Mouse (Mus musculus) small intestine, adult 2 months (tissue): ENCODE data around the gene Lpcat3. TPM values are rescaled to one million over a fixed set of nuclear protein-coding genes. Genes with fewer than 3 reads are reported as not detected.

Experiments
- H3K27ac ChIP-seq: fragments of 200-500 bp; 2 replicates; pipeline ENCODE4 v1.5.1; 2012; ENCODE audit warnings: low read depth, low read length, control low read depth, inconsistent platforms; ENCODE audit not compliant: insufficient read depth
- H3K27me3 ChIP-seq: fragments of 200-500 bp; 2 replicates; pipeline ENCODE4 v1.6.1; 2012; ENCODE audit warnings: mild to moderate bottlenecking, moderate library complexity, low read length, inconsistent platforms; ENCODE audit not compliant: control insufficient read depth, insufficient read depth
- H3K36me3 ChIP-seq: fragments of 200-500 bp; 2 replicates; pipeline ENCODE4 v1.6.1; 2012; ENCODE audit warnings: mild to moderate bottlenecking, low read length, control low read depth, inconsistent platforms; ENCODE audit not compliant: control insufficient read depth, insufficient read depth
- H3K4me1 ChIP-seq: fragments of 200-500 bp; 2 replicates; pipeline ENCODE4 v1.6.1; 2012; ENCODE audit warnings: low read length, inconsistent platforms, mixed read lengths; ENCODE audit not compliant: control insufficient read depth, insufficient read depth, insufficient read length
- H3K4me3 ChIP-seq: fragments of 200-500 bp; 2 replicates; pipeline ENCODE4 v1.5.1; 2012; ENCODE audit warnings: low read depth, mild to moderate bottlenecking, control low read depth, inconsistent platforms, low read length, moderate library complexity
- CTCF ChIP-seq: fragments of 200-500 bp; IDR thresholded peaks from 2 replicates; pipeline ENCODE4 v1.5.1; 2012; ENCODE audit warnings: low read depth, mild to moderate bottlenecking, control low read depth, inconsistent platforms, low read length, moderate library complexity, mixed read lengths; ENCODE audit not compliant: insufficient replicate concordance, insufficient read length; ENCODE audit errors: extremely low read depth
- POLR2A ChIP-seq: fragments of 200-500 bp; IDR thresholded peaks from 2 replicates; pipeline ENCODE4 v1.6.1; 2012; ENCODE audit warnings: low read depth, mild to moderate bottlenecking, control low read depth, inconsistent platforms, low read length, moderate library complexity
- WGBS: fragments of 180-500 bp; shearing (Covaris S2); methylation state at CpG from one replicate; pipeline ENCODE4 v1.1.7; 2018; 5-methylcytosine and 5-hydroxymethylcytosine counted together
- polyA plus RNA-seq: library from polyadenylated mRNA; depleted of rRNA; stranded (reverse); fragments of >200 nt; gene quantifications from 2 replicates; pipeline ENCODE4 v1.2.3, GENCODE M21; 2012; rRNA removed

Gene Lpcat3
- polyA plus RNA-seq, 1 experiment: 323 TPM

- Histone ChIP-seq H3K4me3 (peak overlapping the region; percentile 76), H3K27ac (peak overlapping the region; percentile 63), H3K4me1 (peaks cover 13% of the 10 kb centered on the region), H3K27me3 (no peaks in the 10 kb centered on the region), H3K36me3 (peaks cover 26% of the 10 kb centered on the region)
- TF ChIP-seq CTCF (peak; percentile 80), POLR2A (no peak; the same call in 1 of the 2 replicates)
- under 1% methylated on average over 85 of the region's 85 CpGs for WGBS
Measured at GRCm38 (mm10) chr6:124745490-124746295, 82.9 kb downstream of the Lpcat3 start.

GRCm38 (mm10) chr6:124746296-124746605 is 83.4 kb downstream of the Lpcat3 start:
- peaks cover 26% of the 10 kb centered on the region for H3K36me3 ChIP-seq
- H3K27me3 ChIP-seq: no peaks in the 10 kb centered on the region
- WGBS: 19% methylated on average over 8 of the region's 8 CpGs
- H3K4me3 ChIP-seq: peak overlapping the region; percentile 76
- TF ChIP-seq CTCF: no peak
- no peak for TF ChIP-seq POLR2A
- H3K4me1 ChIP-seq: peaks cover 13% of the 10 kb centered on the region
- H3K27ac ChIP-seq: peak overlapping the region; percentile 63; the same call in 1 of the 2 replicates

DNA sequence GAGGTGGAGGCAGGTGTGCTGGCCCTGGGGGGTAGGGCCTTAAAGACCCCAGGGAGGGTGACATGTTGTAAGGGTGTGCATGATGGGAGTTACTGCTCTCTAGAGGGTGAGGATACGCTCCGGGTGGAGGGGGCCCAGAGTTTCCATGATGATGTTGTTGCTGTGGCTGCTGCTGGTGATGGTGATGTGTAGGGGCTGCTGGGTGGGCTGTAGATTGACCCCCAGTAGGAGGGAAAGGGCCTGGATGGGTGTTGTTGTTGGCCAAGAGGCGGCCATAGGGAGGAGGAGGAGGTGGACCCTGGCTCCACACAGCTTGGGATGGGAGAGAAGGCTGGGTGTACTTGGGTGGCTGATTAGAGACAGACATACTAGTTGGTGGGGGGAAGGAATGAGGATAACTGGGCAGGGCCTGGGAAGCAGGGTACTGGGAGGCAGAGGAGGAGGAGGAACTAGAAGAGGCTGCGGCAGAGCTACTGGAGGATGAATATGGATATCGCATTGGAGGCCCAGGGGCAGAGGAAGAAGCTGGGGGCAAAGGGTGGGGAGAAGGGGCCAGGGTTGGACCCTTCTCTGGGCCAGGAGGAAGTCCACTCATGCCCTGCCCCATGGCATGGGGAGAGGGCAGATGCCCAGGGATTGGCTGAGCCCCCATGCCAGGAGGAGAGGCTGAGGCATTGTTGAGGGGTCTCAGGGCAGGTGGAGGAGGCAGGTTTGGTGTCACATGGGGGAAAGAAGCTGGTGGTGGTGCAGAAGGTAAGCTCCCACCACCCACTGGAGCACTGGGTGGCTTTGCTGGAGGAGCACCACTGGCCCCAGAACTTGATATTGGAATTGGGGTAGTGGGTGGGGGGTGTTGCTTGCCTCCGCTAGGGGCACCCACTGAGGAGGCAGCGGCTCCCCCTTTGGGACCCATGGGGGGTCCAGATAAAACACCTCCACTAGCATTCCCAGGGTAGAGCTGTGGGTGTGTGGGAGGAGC is 84.1 kb downstream of the Lpcat3 start:
- TF ChIP-seq CTCF (no peak), POLR2A (no peak)
- no peak overlapping the region; the same call in 1 of the 2 replicates for H3K4me3 ChIP-seq
- 88% methylated on average over 7 of the region's 7 CpGs for WGBS

GRCm38 (mm10) chr6:124750405-124750804 is 87.6 kb downstream of the Lpcat3 start:
- TF ChIP-seq CTCF (no peak), POLR2A (no peak)
- peaks cover 7% of the 10 kb centered on the region for H3K4me1 ChIP-seq
- WGBS: 77% methylated on average over 8 of the region's 8 CpGs
- H3K4me3 ChIP-seq: no peak overlapping the region
- H3K27ac ChIP-seq: no peak overlapping the region
- H3K27me3 ChIP-seq: no peaks in the 10 kb centered on the region
- H3K36me3 ChIP-seq: peaks cover 17% of the 10 kb centered on the region

More for the DNA sequence above, 84.1 kb downstream of the Lpcat3 start:
- peaks cover 10% of the 10 kb centered on the region for H3K4me1 ChIP-seq
- H3K36me3 ChIP-seq: peaks cover 26% of the 10 kb centered on the region
- no peak overlapping the region for H3K27ac ChIP-seq
- H3K27me3 ChIP-seq: no peaks in the 10 kb centered on the region

DNA sequence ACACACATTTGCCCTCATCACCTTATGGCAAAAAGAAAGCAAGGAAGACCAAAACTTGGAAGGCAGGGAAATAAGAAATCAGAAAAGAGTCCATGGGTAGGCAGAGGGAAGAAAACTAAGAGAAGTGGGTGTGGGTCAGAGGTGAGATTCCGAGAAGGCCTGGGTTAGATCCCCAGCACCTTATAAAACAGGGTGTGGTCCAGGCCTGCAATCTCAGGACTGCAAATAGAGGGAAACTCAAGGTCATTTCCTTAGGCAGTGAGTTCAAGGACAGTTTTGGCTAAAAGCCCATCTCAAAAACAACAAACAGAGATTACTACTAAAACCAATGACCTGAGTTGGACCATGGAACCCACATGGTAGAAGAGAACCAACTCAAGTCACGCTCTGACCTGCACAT is 91.0 kb downstream of the Lpcat3 start:
- Histone ChIP-seq H3K36me3 (peaks cover 6% of the 10 kb centered on the region), H3K4me3 (no peak overlapping the region), H3K4me1 (peaks cover 8% of the 10 kb centered on the region), H3K27ac (no peak overlapping the region), H3K27me3 (no peaks in the 10 kb centered on the region)
- TF ChIP-seq POLR2A (no peak), CTCF (no peak)
- WGBS: 43% methylated on average over 2 of the region's 2 CpGs

Other genes starting within 250 kb of the Lpcat3 start
- 17.1 and 29.1 TPM in 2 replicates for gene Pex5, start 248.0 kb upstream of the Lpcat3 start, polyA plus RNA-seq
- gene Clstn3, start 198.2 kb upstream of the Lpcat3 start, polyA plus RNA-seq: 0.44 and 1.1 TPM in 2 replicates
- gene C1rl, start 169.9 kb upstream of the Lpcat3 start, polyA plus RNA-seq: 0.61 and 1.2 TPM in 2 replicates
- gene C1ra, start 150.6 kb upstream of the Lpcat3 start, polyA plus RNA-seq: 9.1 and 9.2 TPM in 2 replicates
- gene C1s1, start 120.7 kb upstream of the Lpcat3 start, polyA plus RNA-seq: 9.3 and 11.1 TPM in 2 replicates
- gene C1rb, start 92.7 kb upstream of the Lpcat3 start, polyA plus RNA-seq: not detected in 2 replicates
- not detected in 2 replicates for gene C1s2, start 26.9 kb upstream of the Lpcat3 start, polyA plus RNA-seq
- gene Emg1, start 49.2 kb downstream of the Lpcat3 start, polyA plus RNA-seq: 26.8 and 34.9 TPM in 2 replicates
- 87.7 and 122 TPM in 2 replicates for gene Phb2, start 49.3 kb downstream of the Lpcat3 start, polyA plus RNA-seq
- 23.0 and 41.0 TPM in 2 replicates for gene Ptpn6, start 75.7 kb downstream of the Lpcat3 start, polyA plus RNA-seq
- 80.4 and 143 TPM in 2 replicates for gene Grcc10, start 78.3 kb downstream of the Lpcat3 start, polyA plus RNA-seq
- not detected in 2 replicates for gene Gm45234, start 93.0 kb downstream of the Lpcat3 start, polyA plus RNA-seq
- gene Atn1, start 93.5 kb downstream of the Lpcat3 start, polyA plus RNA-seq: 42.8 and 92.6 TPM in 2 replicates
- gene Eno2, start 106.6 kb downstream of the Lpcat3 start, polyA plus RNA-seq: 1.3 and 1.7 TPM in 2 replicates
- gene Lrrc23, start 116.7 kb downstream of the Lpcat3 start, polyA plus RNA-seq: 0.14 and 0.41 TPM in 2 replicates
- gene Spsb2, start 145.6 kb downstream of the Lpcat3 start, polyA plus RNA-seq: 16.6 and 38.8 TPM in 2 replicates
- gene Tpi1, start 151.3 kb downstream of the Lpcat3 start, polyA plus RNA-seq: 420 and 801 TPM in 2 replicates
- gene Usp5, start 166.5 kb downstream of the Lpcat3 start, polyA plus RNA-seq: 26.7 and 53.0 TPM in 2 replicates
- 32.2 and 52.9 TPM in 2 replicates for gene Cdca3, start 166.5 kb downstream of the Lpcat3 start, polyA plus RNA-seq
- 0.05 and 0.19 TPM in 2 replicates for gene Gnb3, start 177.2 kb downstream of the Lpcat3 start, polyA plus RNA-seq
- 8.1 and 8.7 TPM in 2 replicates for gene P3h3, start 194.7 kb downstream of the Lpcat3 start, polyA plus RNA-seq
- gene Gpr162, start 201.0 kb downstream of the Lpcat3 start, polyA plus RNA-seq: 1.2 and 1.7 TPM in 2 replicates
- gene Cd4, start 225.2 kb downstream of the Lpcat3 start, polyA plus RNA-seq: 3.7 and 5.8 TPM in 2 replicates
- 4.5 and 7.0 TPM in 2 replicates for gene Lag3, start 248.7 kb downstream of the Lpcat3 start, polyA plus RNA-seq